Mouse (Mus musculus): Measurements from ENCODE around the gene Imp4.

DNA sequence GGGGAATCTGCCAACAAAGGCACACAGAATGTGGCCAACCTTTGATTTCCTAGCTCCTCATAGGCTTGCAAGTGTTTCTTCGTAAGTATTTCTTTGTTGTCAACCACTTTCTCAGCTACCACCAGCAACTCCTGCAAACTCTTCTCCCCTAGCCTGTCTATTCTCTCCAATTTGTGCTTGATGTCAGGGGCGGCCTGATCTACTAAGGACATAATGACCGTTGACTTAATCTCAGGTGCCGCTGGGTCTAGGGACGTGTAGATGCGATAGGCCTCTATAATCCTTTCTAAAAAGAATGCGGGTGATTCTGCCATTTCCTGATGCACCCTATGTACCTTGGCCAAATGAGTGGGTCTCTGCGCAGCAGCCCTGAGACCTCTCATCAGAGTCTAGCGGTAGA is 8.2 kb upstream of the Imp4 start:
- TF ChIP-seq CTCF (IDR thresholded peaks at IDR 0.05; ENCODE audit: low read depth) (no peak), EP300 (optimal IDR thresholded peaks at IDR 0.05) (no peak)
